8 mouse cellular contexts compared by ENCODE assay signal in the genomic region with DNA sequence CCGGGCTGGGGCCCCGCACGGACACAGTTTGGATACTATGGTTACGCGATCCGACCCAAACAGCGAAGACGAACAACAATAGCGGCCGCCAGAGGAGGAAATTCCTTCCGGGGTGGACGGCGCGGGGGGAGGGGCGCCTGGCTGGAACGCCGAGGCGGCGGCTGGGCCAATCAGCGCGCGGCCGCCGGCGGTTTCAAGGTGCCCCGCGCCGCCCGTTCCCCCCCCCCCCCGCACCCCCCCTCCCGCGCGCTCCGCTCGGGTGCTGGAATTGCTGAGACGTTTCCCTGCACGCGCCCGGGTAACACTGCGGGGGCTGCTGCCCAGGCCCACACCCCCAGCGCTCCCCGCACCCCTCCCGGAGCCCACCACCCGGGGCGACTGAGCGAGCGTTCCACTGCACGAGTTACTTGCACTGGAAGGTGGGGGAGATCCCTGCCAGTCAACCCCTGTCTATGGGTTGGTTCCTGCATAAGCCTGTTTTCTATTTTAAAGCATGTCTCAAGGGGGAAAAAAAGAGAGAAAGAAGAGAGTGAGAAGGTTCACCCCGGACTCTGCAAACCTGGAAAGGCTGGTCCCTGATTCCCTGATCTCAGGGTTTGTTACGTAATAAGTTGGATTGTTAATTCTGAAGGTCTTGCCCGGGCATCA. TPM values are rescaled to one million over a fixed set of nuclear protein-coding genes. Genes with fewer than 3 reads are reported as not detected.
DNase-seq lines count a peak whose midpoint lies in the region; ATAC-seq and TF ChIP-seq lines count a peak whose summit lies in the region.

No protein-coding gene starts in this region.

- peak overlapping the region; percentile 100 for H3K4me2 ChIP-seq in lung, postnatal 0 days (replicated peaks; ENCODE audit: low read depth, low read length)

- TF ChIP-seq EP300 in lung, postnatal 0 days (IDR thresholded peaks at IDR 0.05): 0 out of 2 replicates have a peak, but pooled peaks have one; percentile 30

- H3K27ac ChIP-seq in hindbrain, embryonic 10.5 days: peak overlapping the region; percentile 98
- peak overlapping the region; percentile 94 for H3K27ac ChIP-seq in lung, postnatal 0 days (ENCODE audit: low read length)

- H3K27me3 ChIP-seq in G1E (ENCODE audit: insufficient read depth, low read length): peaks cover 24% of the 10 kb centered on the region
- peaks cover 15% of the 10 kb centered on the region for H3K27me3 ChIP-seq in hindbrain, embryonic 10.5 days (ENCODE audit: insufficient read depth, poor library complexity, severe bottlenecking)
- H3K27me3 ChIP-seq in lung, postnatal 0 days (replicated peaks; ENCODE audit: insufficient read depth, low read length): no peaks in the 10 kb centered on the region

- WGBS in hindbrain, embryonic 10.5 days: under 1% methylated on average over 40 of the region's 51 CpGs
- WGBS in lung, postnatal 0 days: 2% methylated on average over 18 of the region's 51 CpGs

- peak overlapping the region; percentile 76 for H3K4me3 ChIP-seq in G1E (ENCODE audit: low read depth, low read length)
- peak overlapping the region; percentile 66 for H3K4me3 ChIP-seq in hindbrain, embryonic 10.5 days
- peak overlapping the region; percentile 70 for H3K4me3 ChIP-seq in lung, postnatal 0 days (ENCODE audit: low read depth, low read length)

- DNase-seq in G1E (ENCODE audit: low spot score): peak; percentile 94
- DNase-seq in cerebellum, adult 11-12 months: peak; percentile 89
- peak; percentile 86 for DNase-seq in forelimb bud, embryonic 11.5 days (ENCODE audit: low read depth, low spot score)
- peak; percentile 95 for DNase-seq in hindbrain, embryonic 10.5 days (ENCODE audit: low spot score)
- peak; percentile 91 to 94 for DNase-seq in layer of hippocampus, postnatal 10 days (ENCODE audit: low spot score in 2 of 2)
- peak; percentile 93 for DNase-seq in lung, postnatal 0 days (ENCODE audit: low spot score)
- peak; percentile 93 for DNase-seq in ovary, postnatal 36 days (ENCODE audit: low spot score)
- DNase-seq in thymus, postnatal 14 days: peak; percentile 95

- peak overlapping the region; percentile 70 for H3K9ac ChIP-seq in lung, postnatal 0 days (replicated peaks; ENCODE audit: low read depth)

- peaks cover 73% of the 10 kb centered on the region for H3K4me1 ChIP-seq in G1E (ENCODE audit: insufficient read depth, low read depth, low read length)
- peaks cover 74% of the 10 kb centered on the region for H3K4me1 ChIP-seq in hindbrain, embryonic 10.5 days (replicated peaks)
- peaks cover 13% of the 10 kb centered on the region; the same call in 1 of the 2 replicates for H3K4me1 ChIP-seq in lung, postnatal 0 days (ENCODE audit: insufficient read depth, low read depth, low read length)

- H3K36me3 ChIP-seq in G1E (replicated peaks): no peaks in the 10 kb centered on the region
- no peaks in the 10 kb centered on the region for H3K36me3 ChIP-seq in hindbrain, embryonic 10.5 days
- H3K36me3 ChIP-seq in lung, postnatal 0 days (ENCODE audit: insufficient read depth, low read length): no peaks in the 10 kb centered on the region

- no peaks in the 10 kb centered on the region for H3K9me3 ChIP-seq in G1E (replicated peaks)
- H3K9me3 ChIP-seq in hindbrain, embryonic 10.5 days: no peaks in the 10 kb centered on the region
- H3K9me3 ChIP-seq in lung, postnatal 0 days (ENCODE audit: low read length): no peaks in the 10 kb centered on the region

- ATAC-seq in G1E (ENCODE audit: extremely low read depth, insufficient number of reproducible peaks, low FRiP score, poor library complexity, severe bottlenecking): peak; percentile 35
- ATAC-seq in lung, postnatal 0 days: peak; percentile 76

- no peak for TF ChIP-seq CTCF in G1E (IDR thresholded peaks at IDR 0.05; ENCODE audit: low read depth, low read length)
- TF ChIP-seq CTCF in lung, postnatal 0 days (IDR thresholded peaks at IDR 0.05): peak; percentile 42; the same call in 1 of the 2 replicates

RNA-seq across cellular contexts. Expression of a gene that starts 35.3 kb away (rescaled TPM):
- not detected in 2 replicates for total RNA-seq in G1E (2014; fragmentation: Nextera tagmentation)
- total RNA-seq in G1E (2017): 0.11 and 0.52 TPM in 2 replicates
- 0.02 and 0.03 TPM in 2 replicates for polyA plus RNA-seq in G1E (2012)
- 1.8 and 2.2 TPM in 2 replicates for polyA plus RNA-seq in hindbrain, embryonic 10.5 days (2016; fragmentation: Nextera tagmentation; extraction: Ambion mirVana)
- total RNA-seq in layer of hippocampus, postnatal 10 days (2021): 10 to 100 TPM; 19.4 to 21.1 TPM
- polyA plus RNA-seq in lung, postnatal 0 days (2015; fragmentation: Nextera tagmentation; extraction: Ambion mirVana): 0.93 and 0.96 TPM in 2 replicates

Comparison
In these comparisons a context has a peak if more than half of its experiments do, and no peak if none do; other contexts are left out.
1. Peak in every context shown above with its lines: DNase-seq, ATAC-seq, H3K4me3 ChIP-seq and H3K27ac ChIP-seq.